Mouse (Mus musculus): ENCODE data around the gene AI597479.

Gene AI597479

GRCm38 (mm10) chr1:43163467-43164418 is 65.2 kb downstream of the AI597479 start:
- peak; percentile 77 for DNase-seq

- no peak for DNase-seq
These were observed 66.1 kb downstream of the AI597479 start for GRCm38 (mm10) chr1:43164582-43164981.
